Mouse (Mus musculus) layer of hippocampus, adult 2 months (tissue): Measurements from ENCODE around the gene Ifngr1. TPM values are rescaled to one million over a fixed set of nuclear protein-coding genes. Genes with fewer than 3 reads are reported as not detected.
A peak's percentile ranks its signal among the peaks of the same experiment; 100 is the strongest.

Experiments used
- DNase-seq, 2 experiments: peaks; one replicate each; pipeline ENCODE4 v3.0.0; 2022; ENCODE audit warnings: low spot score in 2 of 2
- H3K27ac ChIP-seq: fragments of 200-600 bp; 2 replicates; pipeline ENCODE4 v1.8.1; 2022
- H3K4me3 ChIP-seq: fragments of 200-600 bp; 2 replicates; pipeline ENCODE4 v1.8.1; 2022; ENCODE audit warnings: mild to moderate bottlenecking
- CTCF ChIP-seq: fragments of 200-600 bp; conservative IDR thresholded peaks from 2 replicates; pipeline ENCODE4 v1.8.1; 2022; ENCODE audit warnings: antibody characterized with exemption, mild to moderate bottlenecking, moderate library complexity
- total RNA-seq, 2 experiments: library from RNA; stranded (reverse); gene quantifications; 2 replicates each; pipeline ENCODE4 v1.2.3; 2021

Ifngr1 gene
- total RNA-seq, 2 experiments from 2014 or later, result 17.9 to 21.6 TPM

DNA sequence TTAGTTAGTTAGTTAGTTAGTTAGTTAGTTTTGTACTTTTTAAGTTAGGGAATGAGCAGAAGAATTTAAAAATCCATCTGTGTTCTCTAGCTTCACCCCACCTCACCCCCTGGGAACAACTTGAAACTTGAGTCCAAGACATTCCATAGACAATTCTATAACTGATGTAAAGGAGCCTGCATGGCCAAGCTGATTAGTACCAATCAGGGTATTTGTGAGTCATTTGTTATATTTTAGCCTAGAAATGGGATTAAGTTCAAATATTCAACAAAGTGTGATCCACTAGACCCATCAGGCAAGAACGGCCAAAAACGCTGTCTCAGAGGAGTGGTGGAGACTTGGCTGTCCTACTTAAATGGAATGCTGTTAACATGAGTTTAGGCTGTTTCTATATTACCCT is 35.6 kb downstream of the Ifngr1 start:
- H3K4me3 ChIP-seq, result no peak overlapping the region
- H3K27ac ChIP-seq, result no peak overlapping the region
- no peak for DNase-seq

DNA sequence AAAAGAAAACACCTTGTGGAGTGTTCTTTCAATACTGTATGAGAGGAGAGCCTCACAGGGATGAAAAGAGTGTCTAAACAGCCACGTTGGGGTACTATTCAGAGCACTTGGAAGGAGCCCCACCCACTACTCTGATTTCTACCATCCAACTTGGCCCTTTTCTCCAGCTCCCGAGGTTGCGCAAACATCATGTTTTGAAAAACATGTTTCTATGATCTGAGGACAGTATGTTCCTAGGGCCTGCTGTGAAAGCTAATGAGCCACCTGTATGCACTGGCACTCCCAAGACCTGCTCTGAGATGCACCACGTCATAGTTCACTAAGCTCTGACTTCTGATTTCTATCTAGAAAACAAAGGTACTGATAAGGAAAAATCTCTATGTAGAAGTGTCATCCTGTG is 36.0 kb downstream of the Ifngr1 start:
- TF ChIP-seq CTCF, result no peak
- DNase-seq, result no peak
- H3K27ac ChIP-seq, result no peak overlapping the region
- no peak overlapping the region for H3K4me3 ChIP-seq

More for the DNA sequence above, 35.6 kb downstream of the Ifngr1 start:
- no peak for TF ChIP-seq CTCF

GRCm38 (mm10) chr10:19631616-19632195 is 40.0 kb downstream of the Ifngr1 start:
- no peak for TF ChIP-seq CTCF
- Histone ChIP-seq H3K4me3 (no peak overlapping the region), H3K27ac (no peak overlapping the region)
- no peak for DNase-seq

DNA sequence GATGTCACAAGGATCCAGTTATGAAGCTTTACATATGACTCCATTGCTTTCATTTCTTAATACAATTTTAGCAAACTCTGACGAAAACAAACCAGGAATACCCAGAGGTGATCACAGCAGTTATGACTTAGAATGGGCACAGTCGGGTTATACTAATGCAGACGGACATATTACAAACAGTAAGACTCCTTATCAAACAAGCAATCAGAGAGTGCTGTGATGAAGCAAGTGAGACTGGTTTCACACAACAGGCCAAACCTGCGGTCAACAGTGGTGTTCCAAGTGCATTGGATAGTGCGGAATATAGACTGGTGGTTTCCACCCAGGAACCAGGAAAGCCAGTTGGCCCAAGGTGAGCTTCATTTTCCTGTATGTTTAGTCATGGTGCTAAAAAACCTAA is 47.1 kb downstream of the Ifngr1 start:
- Histone ChIP-seq H3K4me3 (no peak overlapping the region), H3K27ac (no peak overlapping the region)
- no peak for TF ChIP-seq CTCF
- no peak for DNase-seq

DNA sequence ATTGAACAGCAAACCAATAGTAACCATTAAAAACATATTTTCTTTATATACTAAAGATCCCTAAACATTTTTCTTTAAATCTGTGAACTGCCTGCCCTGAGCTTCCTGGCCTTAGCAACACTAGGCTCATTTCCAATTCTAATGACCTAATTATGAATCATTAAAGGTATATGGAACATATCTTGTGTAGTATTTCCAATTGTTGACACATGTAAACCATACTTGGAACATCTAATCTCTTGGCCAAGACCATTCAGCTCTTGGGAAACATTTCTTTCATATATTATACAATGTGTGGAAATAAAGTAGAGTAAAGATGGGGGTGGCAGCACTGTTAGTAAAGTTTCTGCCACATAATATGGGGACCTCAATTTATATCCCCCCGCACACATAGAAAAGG is 47.9 kb downstream of the Ifngr1 start:
- Histone ChIP-seq H3K27ac (no peak overlapping the region), H3K4me3 (no peak overlapping the region)
- no peak for TF ChIP-seq CTCF
- no peak for DNase-seq

DNA sequence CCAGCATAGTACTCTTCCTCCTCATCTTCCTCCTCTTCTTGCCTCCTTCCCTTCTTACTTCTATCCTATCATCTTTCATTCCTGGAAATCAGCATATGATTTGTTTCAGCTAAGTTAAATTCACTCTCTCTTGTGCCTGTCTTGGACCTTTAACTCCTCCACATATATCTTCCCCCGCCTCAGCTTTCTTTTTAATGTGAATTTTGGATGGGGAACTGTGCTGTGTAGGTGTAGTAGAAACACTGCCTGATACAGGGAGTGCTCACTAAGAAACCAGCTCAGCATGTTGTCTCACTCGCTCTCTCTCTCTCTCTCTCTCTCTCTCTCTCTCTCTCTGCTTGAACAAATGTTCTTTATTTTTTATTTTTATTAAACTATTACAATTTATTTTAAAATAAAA is 53.4 kb downstream of the Ifngr1 start:
- TF ChIP-seq CTCF, result no peak
- H3K4me3 ChIP-seq, result no peak overlapping the region
- peak in 1 of 2 experiments; percentile 27 for DNase-seq

GRCm38 (mm10) chr10:19657426-19657825 is 65.7 kb downstream of the Ifngr1 start:
- no peak overlapping the region for H3K27ac ChIP-seq
- H3K4me3 ChIP-seq, result no peak overlapping the region
- no peak for TF ChIP-seq CTCF
- DNase-seq, result no peak

More for the DNA sequence above, 53.4 kb downstream of the Ifngr1 start:
- H3K27ac ChIP-seq, result no peak overlapping the region

Other genes with a start within 250 kb of the Ifngr1 start
- gene Olig3, start 235.4 kb upstream of the Ifngr1 start, total RNA-seq, result not detected
- not detected for gene Il22ra2, start 30.0 kb downstream of the Ifngr1 start, total RNA-seq
- not detected for gene Il20ra, start 120.6 kb downstream of the Ifngr1 start, total RNA-seq